Mouse (Mus musculus) liver, embryonic 14.5 days (tissue): ENCODE results near the gene Gse1. TPM values are rescaled to one million over a fixed set of nuclear protein-coding genes. Genes with fewer than 3 reads are reported as not detected.

Experiments
- ATAC-seq: fragments of 200-750 bp; cut with Nextera tagmentation; 2 replicates; pipeline ENCODE4 v1.8.0; 2017; ENCODE audit warnings: moderate number of reproducible peaks, mild to moderate bottlenecking, moderate library complexity; ENCODE audit not compliant: insufficient read depth
- DNase-seq, 3 experiments: peaks; one replicate each; pipeline ENCODE4 v3.0.0-alpha.2; 2012 to 2013; ENCODE audit warnings: low read depth in 3 of 3, low spot score in 3 of 3
- H3K27ac ChIP-seq: fragments of 300-500 bp; sonication (generic); 2 replicates; pipeline ENCODE4 v1.5.1; 2014; ENCODE audit warnings: moderate library complexity, mild to moderate bottlenecking, control low read depth, inconsistent platforms
- H3K27me3 ChIP-seq: fragments of 300-500 bp; sonication (generic); 2 replicates; pipeline ENCODE4 v1.6.1; 2014; ENCODE audit warnings: mild to moderate bottlenecking, low read length, moderate library complexity; ENCODE audit not compliant: control insufficient read depth, insufficient read depth
- H3K36me3 ChIP-seq: fragments of 300-500 bp; sonication (generic); replicated peaks from 2 replicates; pipeline ENCODE4 v1.6.1; 2014; ENCODE audit warnings: low read depth; ENCODE audit not compliant: control insufficient read depth, insufficient read depth
- H3K4me1 ChIP-seq, 2 experiments: fragments of 200-500 bp in 1 of 2; fragments of 300-500 bp in 1 of 2; sonication (generic) in 1 of 2; replicated peaks; 2 replicates each; pipeline ENCODE4 v1.6.1; 2012 to 2014; ENCODE audit warnings: antibody characterized with exemption in 1 of 2, inconsistent platforms in 1 of 2, low read length in 1 of 2; ENCODE audit not compliant: control insufficient read depth in 2 of 2, insufficient read depth in 2 of 2
- H3K4me2 ChIP-seq: fragments of 300-500 bp; sonication (generic); 2 replicates; pipeline ENCODE4 v1.6.1; 2014; ENCODE audit warnings: low read depth, mild to moderate bottlenecking, control low read depth, moderate library complexity
- H3K4me3 ChIP-seq, 2 experiments: fragments of 200-500 bp in 1 of 2; fragments of 300-500 bp in 1 of 2; sonication (generic) in 1 of 2; 2 replicates each; pipeline ENCODE4 v1.5.1; 2012 to 2014; ENCODE audit warnings: low read depth in 2 of 2, low read length in 2 of 2, mild to moderate bottlenecking in 2 of 2, control low read depth in 1 of 2, inconsistent platforms in 1 of 2, moderate library complexity in 1 of 2; ENCODE audit not compliant: insufficient read depth in 1 of 2
- H3K9ac ChIP-seq: fragments of 300-500 bp; sonication (generic); replicated peaks from 2 replicates; pipeline ENCODE4 v1.6.1; 2014; ENCODE audit warnings: mild to moderate bottlenecking, control low read depth, moderate library complexity
- H3K9me3 ChIP-seq: fragments of 300-500 bp; sonication (generic); 2 replicates; pipeline ENCODE4 v1.6.1; 2016; ENCODE audit warnings: low read length, mixed read lengths; ENCODE audit not compliant: control insufficient read depth
- CTCF ChIP-seq: IDR thresholded peaks from 2 replicates; pipeline ENCODE4 v1.5.1; 2016; ENCODE audit warnings: antibody characterized with exemption, low read depth, control low read depth
- EP300 ChIP-seq: IDR thresholded peaks from 2 replicates; pipeline ENCODE4 v1.6.1; 2016; ENCODE audit warnings: antibody characterized with exemption, low read depth
- WGBS: fragments of 180-500 bp; shearing (Covaris S2); extraction: QIAGEN DNeasy Blood & Tissue Kit; methylation state at CpG from one replicate; pipeline ENCODE4 v1.1.7; 2014; ENCODE audit not compliant: insufficient replicate concordance; 5-methylcytosine and 5-hydroxymethylcytosine counted together
- polyA plus RNA-seq, 2 experiments: library from polyadenylated mRNA; depleted of rRNA in 1 of 2; stranded (reverse) in 1 of 2; unstranded in 1 of 2; fragments of >200 nt; fragmentation: Nextera tagmentation in 1 of 2; extraction: Ambion mirVana in 1 of 2; gene quantifications; 2 replicates each; pipeline versions ENCODE4 v1.2.1 to v1.2.3; 2012 to 2014

Gse1 gene
- polyA plus RNA-seq, 2 experiments = 11.4 to 14.9 TPM

- peak overlapping the region; percentile 78 for H3K27ac ChIP-seq
- H3K9ac ChIP-seq = peak overlapping the region; percentile 85
- ATAC-seq (peak; percentile 8), DNase-seq (peak in 1 of 3 experiments; percentile 61)
- no peaks in the 10 kb centered on the region for H3K27me3 ChIP-seq
- peak overlapping the region; percentile 73 to 88 for H3K4me3 ChIP-seq
- TF ChIP-seq EP300 = no peak
- peak; percentile 60 for TF ChIP-seq CTCF
- H3K36me3 ChIP-seq = peaks cover under 1% of the 10 kb centered on the region; the same call in 1 of the 2 replicates
- peak overlapping the region; percentile 93 for H3K4me2 ChIP-seq
- no peaks in the 10 kb centered on the region for H3K9me3 ChIP-seq
- WGBS = 1% methylated on average over 37 of the region's 37 CpGs
- H3K4me1 ChIP-seq = peaks cover 47 to 59% of the 10 kb centered on the region in 2 experiments
These were observed 310.4 kb downstream of the Gse1 start for GRCm38 (mm10) chr8:120538397-120539240.

GRCm38 (mm10) chr8:120539381-120539774 is 311.1 kb downstream of the Gse1 start:
- no peak for TF ChIP-seq EP300
- peak; percentile 17; the same call in 1 of the 2 replicates for TF ChIP-seq CTCF
- peaks cover 43 to 60% of the 10 kb centered on the region in 2 experiments for H3K4me1 ChIP-seq
- H3K36me3 ChIP-seq = peaks cover 3% of the 10 kb centered on the region; the same call in 1 of the 2 replicates
- no peaks in the 10 kb centered on the region for H3K27me3 ChIP-seq
- peak overlapping the region; percentile 78 for H3K27ac ChIP-seq
- H3K9ac ChIP-seq = peak overlapping the region; percentile 85
- peak overlapping the region; percentile 73 to 88 for H3K4me3 ChIP-seq
- no peaks in the 10 kb centered on the region for H3K9me3 ChIP-seq
- no peak for DNase-seq
- ATAC-seq = no peak
- peak overlapping the region; percentile 93 for H3K4me2 ChIP-seq
- 14% methylated on average over 6 of the region's 6 CpGs for WGBS

GRCm38 (mm10) chr8:120539775-120540625 is 311.7 kb downstream of the Gse1 start:
- Histone ChIP-seq H3K4me2 (peak overlapping the region; percentile 93), H3K9me3 (no peaks in the 10 kb centered on the region), H3K4me3 (peak overlapping the region; percentile 73 to 88), H3K4me1 (peaks cover 39 to 61% of the 10 kb centered on the region in 2 experiments), H3K9ac (peak overlapping the region; percentile 85), H3K27me3 (no peaks in the 10 kb centered on the region), H3K27ac (peak overlapping the region; percentile 78), H3K36me3 (peaks cover 3% of the 10 kb centered on the region; the same call in 1 of the 2 replicates)
- 10% methylated on average over 23 of the region's 23 CpGs for WGBS
- TF ChIP-seq EP300 = peak; percentile 64
- no peak for TF ChIP-seq CTCF
- ATAC-seq (peak; percentile 59), DNase-seq (peak; percentile 70 to 76 (median 73))

DNA sequence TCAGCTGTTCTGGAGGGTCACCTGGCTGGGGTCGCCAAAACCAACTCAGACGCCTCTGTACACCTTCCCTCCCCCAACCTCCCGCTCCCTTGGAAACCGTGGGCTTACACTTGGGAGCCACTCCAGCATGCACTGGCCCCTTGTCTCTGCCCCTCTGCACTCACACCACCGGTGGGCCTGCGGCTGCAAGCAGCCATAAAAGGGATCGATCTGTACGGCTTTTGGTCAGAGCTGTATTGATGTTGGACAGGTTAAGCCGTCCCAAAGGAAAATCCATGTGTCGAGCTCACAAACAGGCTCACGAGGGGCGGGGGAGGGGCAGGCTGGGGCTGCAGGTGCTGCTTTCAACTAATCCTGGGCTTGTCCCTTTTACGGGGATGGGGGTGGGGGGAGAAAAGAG is 314.7 kb downstream of the Gse1 start:
- TF ChIP-seq CTCF = no peak
- TF ChIP-seq EP300 = no peak

More for the DNA sequence above, 314.7 kb downstream of the Gse1 start:
- peaks cover 33 to 58% of the 10 kb centered on the region in 2 experiments for H3K4me1 ChIP-seq
- no peak overlapping the region for H3K27ac ChIP-seq
- 0 out of 2 replicates have a peak overlapping the region, but pooled peaks have one; percentile 4 for H3K4me2 ChIP-seq
- H3K9ac ChIP-seq = no peak overlapping the region
- H3K27me3 ChIP-seq = no peaks in the 10 kb centered on the region
- no peaks in the 10 kb centered on the region for H3K9me3 ChIP-seq
- DNase-seq (no peak), ATAC-seq (no peak)
- H3K4me3 ChIP-seq = no peak overlapping the region
- H3K36me3 ChIP-seq = peaks cover 3% of the 10 kb centered on the region
- 61% methylated on average over 13 of the region's 13 CpGs for WGBS
